Mouse (Mus musculus): ENCODE results near the gene Maz.

DNA sequence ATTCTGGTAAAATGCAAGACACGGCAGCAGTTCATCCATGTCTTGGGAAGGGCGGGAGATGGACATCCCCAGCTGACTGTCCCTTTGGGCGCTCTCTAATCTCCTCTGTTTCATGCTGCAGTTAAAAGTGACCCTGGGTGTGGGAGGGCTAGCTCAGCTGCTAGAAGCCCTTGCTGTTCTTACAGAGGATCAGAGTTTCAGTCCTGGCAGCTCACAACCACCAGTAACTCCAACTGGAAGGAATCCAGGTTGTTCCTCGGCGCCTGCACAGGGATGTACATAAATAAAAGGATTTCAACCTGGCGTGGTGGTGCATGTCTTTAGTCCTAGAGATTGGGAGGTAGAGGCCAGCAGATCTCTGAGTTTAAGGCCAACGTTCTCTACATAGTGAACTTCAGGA lies 43.7 kb downstream of the Maz start:
- TF ChIP-seq CTCF (IDR thresholded peaks at IDR 0.05; ENCODE audit: extremely low read depth, insufficient read depth, low read length) (no peak), POLR2A (IDR thresholded peaks at IDR 0.05; ENCODE audit: extremely low read depth, insufficient read depth, low read length) (no peak)

Measured in cortical plate, adult 2 months (tissue).